Mouse (Mus musculus): ENCODE data around the gene Madcam1. TPM values are rescaled to one million over a fixed set of nuclear protein-coding genes. Genes with fewer than 3 reads are reported as not detected.

The Madcam1 gene
- polyA plus RNA-seq, 1 experiment, result not detected

GRCm38 (mm10) chr10:79683726-79684640 lies 19.6 kb downstream of the Madcam1 start:
- 82% methylated on average over 6 of the region's 6 CpGs for WGBS
- H3K4me1 ChIP-seq (ENCODE audit: control insufficient read depth, insufficient read depth, low read length), result peaks cover 18% of the 10 kb centered on the region
- TF ChIP-seq POLR2A (IDR thresholded peaks at IDR 0.05; ENCODE audit: insufficient read depth, low read depth, low read length), result no peak
- TF ChIP-seq CTCF (IDR thresholded peaks at IDR 0.05; ENCODE audit: insufficient read depth, low read depth, low read length), result no peak
- H3K27ac ChIP-seq (ENCODE audit: insufficient read depth, low read depth, low read length), result no peak overlapping the region
- no peak overlapping the region for H3K4me3 ChIP-seq (ENCODE audit: insufficient read depth, low read depth, low read length)

GRCm38 (mm10) chr10:79684770-79685600 lies 20.6 kb downstream of the Madcam1 start:
- TF ChIP-seq CTCF (IDR thresholded peaks at IDR 0.05; ENCODE audit: insufficient read depth, low read depth, low read length), result no peak
- no peak for TF ChIP-seq POLR2A (IDR thresholded peaks at IDR 0.05; ENCODE audit: insufficient read depth, low read depth, low read length)
- H3K4me3 ChIP-seq (ENCODE audit: insufficient read depth, low read depth, low read length), result no peak overlapping the region
- WGBS, result 92% methylated on average over 25 of the region's 25 CpGs
- no peak overlapping the region for H3K27ac ChIP-seq (ENCODE audit: insufficient read depth, low read depth, low read length)
- H3K4me1 ChIP-seq (ENCODE audit: control insufficient read depth, insufficient read depth, low read length), result peaks cover 18% of the 10 kb centered on the region

GRCm38 (mm10) chr10:79686219-79686618 lies 21.9 kb downstream of the Madcam1 start:
- peaks cover 14% of the 10 kb centered on the region for H3K4me1 ChIP-seq (ENCODE audit: control insufficient read depth, insufficient read depth, low read length)
- no peak for TF ChIP-seq POLR2A (IDR thresholded peaks at IDR 0.05; ENCODE audit: insufficient read depth, low read depth, low read length)
- TF ChIP-seq CTCF (IDR thresholded peaks at IDR 0.05; ENCODE audit: insufficient read depth, low read depth, low read length), result no peak
- no peak overlapping the region for H3K4me3 ChIP-seq (ENCODE audit: insufficient read depth, low read depth, low read length)
- 89% methylated on average over 2 of the region's 2 CpGs for WGBS
- no peak overlapping the region for H3K27ac ChIP-seq (ENCODE audit: insufficient read depth, low read depth, low read length)

DNA sequence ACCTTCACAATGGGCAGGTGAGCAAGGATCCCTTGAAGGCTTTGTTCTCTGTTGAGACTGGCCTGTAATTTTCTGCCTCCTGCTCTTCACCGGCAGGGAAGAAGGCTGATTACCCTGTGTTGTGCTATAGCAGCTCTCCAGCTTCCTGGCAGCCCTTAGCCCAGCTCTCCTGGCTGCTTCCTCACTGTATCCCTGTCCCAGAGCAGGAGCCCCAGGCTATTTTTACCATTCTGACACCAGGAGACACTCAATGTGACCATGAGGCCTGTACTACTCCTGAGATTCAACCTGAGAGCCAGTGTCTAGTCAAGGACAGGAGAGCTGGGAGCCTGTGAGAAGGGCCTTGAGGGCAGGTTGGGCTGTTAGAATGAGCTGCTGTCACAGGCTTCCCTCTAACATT lies 22.3 kb downstream of the Madcam1 start:
- H3K4me3 ChIP-seq (ENCODE audit: insufficient read depth, low read depth, low read length), result no peak overlapping the region
- H3K4me1 ChIP-seq (ENCODE audit: control insufficient read depth, insufficient read depth, low read length), result peaks cover 14% of the 10 kb centered on the region
- H3K27ac ChIP-seq (ENCODE audit: insufficient read depth, low read depth, low read length), result no peak overlapping the region
- TF ChIP-seq CTCF (IDR thresholded peaks at IDR 0.05; ENCODE audit: insufficient read depth, low read depth, low read length) (no peak), POLR2A (IDR thresholded peaks at IDR 0.05; ENCODE audit: insufficient read depth, low read depth, low read length) (no peak)
- 73% methylated on average over 1 of the region's 1 CpGs for WGBS

DNA sequence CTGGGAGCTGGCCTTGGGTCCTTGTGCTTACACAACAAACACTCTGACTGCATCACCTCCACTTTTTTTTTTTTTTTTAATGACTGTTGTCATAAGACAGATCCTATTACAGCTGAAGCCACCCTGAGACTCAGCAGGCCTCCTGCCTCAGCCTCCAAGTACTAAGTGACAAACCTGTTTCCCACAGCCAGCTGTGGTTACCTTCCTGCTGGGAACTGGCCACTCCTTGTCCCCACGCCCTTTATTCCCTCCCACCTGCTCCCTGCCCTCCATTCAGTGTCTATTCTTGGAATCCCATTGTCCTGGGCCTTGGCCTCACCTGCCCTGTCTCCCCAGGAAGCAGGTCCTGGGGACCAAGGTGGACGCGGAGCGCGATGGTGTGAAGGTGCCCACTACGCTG lies 23.2 kb downstream of the Madcam1 start:
- peaks cover 14% of the 10 kb centered on the region for H3K4me1 ChIP-seq (ENCODE audit: control insufficient read depth, insufficient read depth, low read length)
- TF ChIP-seq POLR2A (IDR thresholded peaks at IDR 0.05; ENCODE audit: insufficient read depth, low read depth, low read length), result no peak
- TF ChIP-seq CTCF (IDR thresholded peaks at IDR 0.05; ENCODE audit: insufficient read depth, low read depth, low read length), result no peak
- H3K4me3 ChIP-seq (ENCODE audit: insufficient read depth, low read depth, low read length), result no peak overlapping the region
- 93% methylated on average over 6 of the region's 6 CpGs for WGBS
- H3K27ac ChIP-seq (ENCODE audit: insufficient read depth, low read depth, low read length), result no peak overlapping the region

DNA sequence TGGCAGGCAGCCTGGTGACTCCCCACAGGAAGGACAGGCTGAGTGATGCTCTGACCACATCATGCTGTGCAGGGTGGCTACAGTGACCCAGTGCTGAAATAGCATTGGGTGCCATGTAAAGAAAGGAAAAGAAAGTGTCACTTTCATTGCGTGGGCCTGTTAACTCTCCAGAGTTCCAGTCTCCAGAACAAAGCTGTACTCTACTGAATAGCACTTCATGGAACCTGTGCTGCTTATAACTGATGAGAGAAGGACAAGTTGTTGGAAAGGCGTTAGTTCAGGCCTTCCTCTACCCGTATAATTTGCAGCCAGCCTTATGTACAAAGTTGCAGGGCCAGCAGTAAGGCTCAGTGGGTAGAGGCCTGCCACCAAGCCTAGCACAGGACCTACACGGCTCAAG lies 24.4 kb downstream of the Madcam1 start, which contains the start of gene Gzmm:
Gzmm (plus strand) TSS at position 301 of the 400 bp plus-strand sequence.
- H3K4me1 ChIP-seq (ENCODE audit: control insufficient read depth, insufficient read depth, low read length), result peaks cover 9% of the 10 kb centered on the region
- TF ChIP-seq POLR2A (IDR thresholded peaks at IDR 0.05; ENCODE audit: insufficient read depth, low read depth, low read length) (no peak), CTCF (IDR thresholded peaks at IDR 0.05; ENCODE audit: insufficient read depth, low read depth, low read length) (no peak)
- 77% methylated on average over 4 of the region's 4 CpGs for WGBS
- H3K27ac ChIP-seq (ENCODE audit: insufficient read depth, low read depth, low read length), result no peak within 1 kb of the TSS
- H3K4me3 ChIP-seq (ENCODE audit: insufficient read depth, low read depth, low read length), result no peak within 1 kb of the TSS

GRCm38 (mm10) chr10:79689178-79689577 lies 24.8 kb downstream of the Madcam1 start:
- 91% methylated on average over 3 of the region's 3 CpGs for WGBS
- TF ChIP-seq CTCF (IDR thresholded peaks at IDR 0.05; ENCODE audit: insufficient read depth, low read depth, low read length) (no peak), POLR2A (IDR thresholded peaks at IDR 0.05; ENCODE audit: insufficient read depth, low read depth, low read length) (no peak)
- H3K4me1 ChIP-seq (ENCODE audit: control insufficient read depth, insufficient read depth, low read length), result peaks cover 4% of the 10 kb centered on the region
- no peak overlapping the region for H3K27ac ChIP-seq (ENCODE audit: insufficient read depth, low read depth, low read length)
- H3K4me3 ChIP-seq (ENCODE audit: insufficient read depth, low read depth, low read length), result no peak overlapping the region

GRCm38 (mm10) chr10:79691986-79692548 lies 27.7 kb downstream of the Madcam1 start:
- TF ChIP-seq POLR2A (IDR thresholded peaks at IDR 0.05; ENCODE audit: insufficient read depth, low read depth, low read length) (no peak), CTCF (IDR thresholded peaks at IDR 0.05; ENCODE audit: insufficient read depth, low read depth, low read length) (no peak)
- 98% methylated on average over 2 of the region's 2 CpGs for WGBS
- no peak overlapping the region for H3K4me3 ChIP-seq (ENCODE audit: insufficient read depth, low read depth, low read length)

More at GRCm38 (mm10) chr10:79691986-79692548, 27.7 kb downstream of the Madcam1 start:
- Histone ChIP-seq H3K27ac (ENCODE audit: insufficient read depth, low read depth, low read length) (no peak overlapping the region), H3K4me1 (ENCODE audit: control insufficient read depth, insufficient read depth, low read length) (peaks cover 8% of the 10 kb centered on the region)

All from olfactory bulb, adult 2 months (tissue).